Mouse (Mus musculus) midbrain, postnatal 0 days (tissue): ENCODE measurements around the gene I830077J02Rik. TPM values are rescaled to one million over a fixed set of nuclear protein-coding genes. Genes with fewer than 3 reads are reported as not detected.
A peak's percentile ranks its signal among the peaks of the same experiment; 100 is the strongest.

ENCODE experiments used
- ATAC-seq: fragments of 200-750 bp; cut with Nextera tagmentation; 2 replicates; pipeline ENCODE4 v1.8.0; 2017; ENCODE audit warnings: moderate number of reproducible peaks, mild to moderate bottlenecking, moderate TSS enrichment, moderate library complexity; ENCODE audit not compliant: low FRiP score
- DNase-seq: peaks from one replicate; pipeline ENCODE4 v3.0.0-alpha.2; 2015; ENCODE audit warnings: low spot score
- H3K27ac ChIP-seq: fragments of 300-500 bp; sonication (generic); 2 replicates; pipeline ENCODE4 v1.5.1; 2014; ENCODE audit warnings: low read depth, mild to moderate bottlenecking, low read length, mixed read lengths
- H3K27me3 ChIP-seq: fragments of 300-500 bp; sonication (generic); 2 replicates; pipeline ENCODE4 v1.6.1; 2014; ENCODE audit warnings: low read length, control low read depth, mixed read lengths; ENCODE audit not compliant: insufficient read depth
- H3K36me3 ChIP-seq: fragments of 300-500 bp; sonication (generic); 2 replicates; pipeline ENCODE4 v1.6.1; 2014; ENCODE audit warnings: low read length, control low read depth, mixed read lengths; ENCODE audit not compliant: insufficient read depth
- H3K4me1 ChIP-seq: fragments of 300-500 bp; sonication (generic); 2 replicates; pipeline ENCODE4 v1.6.1; 2014; ENCODE audit warnings: mild to moderate bottlenecking, control low read depth, antibody characterized with exemption, low read length, mixed read lengths; ENCODE audit not compliant: insufficient read depth
- H3K4me2 ChIP-seq: fragments of 300-500 bp; sonication (generic); 2 replicates; pipeline ENCODE4 v1.6.1; 2014; ENCODE audit warnings: low read depth, mild to moderate bottlenecking, low read length, mixed read lengths; ENCODE audit not compliant: poor library complexity, severe bottlenecking
- H3K4me3 ChIP-seq: fragments of 300-500 bp; sonication (generic); 2 replicates; pipeline ENCODE4 v1.5.1; 2014; ENCODE audit warnings: low read depth, mild to moderate bottlenecking, low read length, moderate library complexity
- H3K9ac ChIP-seq: fragments of 300-500 bp; sonication (generic); replicated peaks from 2 replicates; pipeline ENCODE4 v1.6.1; 2014; ENCODE audit warnings: mild to moderate bottlenecking, low read length, moderate library complexity, mixed read lengths; ENCODE audit not compliant: poor library complexity, severe bottlenecking
- H3K9me3 ChIP-seq: fragments of 300-500 bp; sonication (generic); 2 replicates; pipeline ENCODE4 v1.6.1; 2016; ENCODE audit warnings: low read length, control low read depth
- CTCF ChIP-seq: IDR thresholded peaks from 2 replicates; pipeline ENCODE4 v1.5.1; 2016; ENCODE audit warnings: antibody characterized with exemption, mild to moderate bottlenecking
- WGBS: fragments of 180-500 bp; shearing (Covaris S2); extraction: QIAGEN DNeasy Blood & Tissue Kit; methylation state at CpG from one replicate; pipeline ENCODE4 v1.1.7; 2014; 5-methylcytosine and 5-hydroxymethylcytosine counted together
- polyA plus RNA-seq: library from polyadenylated mRNA; unstranded; fragments of >200 nt; fragmentation: Nextera tagmentation; extraction: Ambion mirVana; gene quantifications from 2 replicates; pipeline ENCODE4 v1.2.1, GENCODE M21; 2015
- total RNA-seq: library from RNA; depleted of rRNA; stranded (reverse); fragments of >200 nt; gene quantifications from 2 replicates; pipeline ENCODE4 v1.2.3, GENCODE M21; 2014

I830077J02Rik gene
- total and polyA plus RNA-seq, 2 experiments from 2014 or later = 0.25 to 1.0 TPM

- TF ChIP-seq CTCF = no peak
- DNase-seq (no peak), ATAC-seq (no peak)
- whole genome bisulfite sequencing = 94% methylated on average over 4 of the region's 4 CpGs
- Histone ChIP-seq H3K4me3 (no peak overlapping the region), H3K9ac (no peak overlapping the region), H3K4me2 (no peak overlapping the region), H3K36me3 (peaks cover 5% of the 10 kb centered on the region; the same call in 1 of the 2 replicates), H3K27me3 (no peaks in the 10 kb centered on the region), H3K27ac (no peak overlapping the region), H3K4me1 (no peaks in the 10 kb centered on the region), H3K9me3 (no peaks in the 10 kb centered on the region)
These were observed 3.6 kb upstream of the I830077J02Rik start for GRCm38 (mm10) chr3:105936111-105936510.

- DNase-seq = peak; percentile 41
- ATAC-seq = no peak
- Histone ChIP-seq H3K36me3 (0 out of 2 replicates have a peak, but pooled peaks cover 2% of the 10 kb centered on the region), H3K4me2 (no peak overlapping the region), H3K4me1 (no peaks in the 10 kb centered on the region), H3K27ac (no peak overlapping the region), H3K9ac (no peak overlapping the region), H3K9me3 (no peaks in the 10 kb centered on the region), H3K4me3 (no peak overlapping the region), H3K27me3 (no peaks in the 10 kb centered on the region)
- 73% methylated on average over 5 of the region's 5 CpGs for WGBS
- no peak for TF ChIP-seq CTCF
These were observed 2.6 kb upstream of the I830077J02Rik start for GRCm38 (mm10) chr3:105935033-105935432.

GRCm38 (mm10) chr3:105933926-105934325 lies 1.5 kb upstream of the I830077J02Rik start:
- Histone ChIP-seq H3K9ac (no peak overlapping the region), H3K4me1 (no peaks in the 10 kb centered on the region), H3K27ac (no peak overlapping the region), H3K4me2 (no peak overlapping the region), H3K36me3 (0 out of 2 replicates have a peak, but pooled peaks cover 2% of the 10 kb centered on the region), H3K9me3 (no peaks in the 10 kb centered on the region), H3K4me3 (no peak overlapping the region), H3K27me3 (no peaks in the 10 kb centered on the region)
- ATAC-seq = no peak
- WGBS = 95% methylated on average over 6 of the region's 6 CpGs
- TF ChIP-seq CTCF = no peak
- DNase-seq = no peak

GRCm38 (mm10) chr3:105931095-105931494 lies 1.4 kb downstream of the I830077J02Rik start:
- Histone ChIP-seq H3K27ac (no peak overlapping the region), H3K9ac (no peak overlapping the region), H3K9me3 (no peaks in the 10 kb centered on the region), H3K4me3 (no peak overlapping the region), H3K4me1 (no peaks in the 10 kb centered on the region), H3K36me3 (no peaks in the 10 kb centered on the region), H3K27me3 (no peaks in the 10 kb centered on the region), H3K4me2 (no peak overlapping the region)
- no peak for TF ChIP-seq CTCF
- ATAC-seq = no peak
- no peak for DNase-seq
- WGBS = 83% methylated on average over 2 of the region's 2 CpGs

DNA sequence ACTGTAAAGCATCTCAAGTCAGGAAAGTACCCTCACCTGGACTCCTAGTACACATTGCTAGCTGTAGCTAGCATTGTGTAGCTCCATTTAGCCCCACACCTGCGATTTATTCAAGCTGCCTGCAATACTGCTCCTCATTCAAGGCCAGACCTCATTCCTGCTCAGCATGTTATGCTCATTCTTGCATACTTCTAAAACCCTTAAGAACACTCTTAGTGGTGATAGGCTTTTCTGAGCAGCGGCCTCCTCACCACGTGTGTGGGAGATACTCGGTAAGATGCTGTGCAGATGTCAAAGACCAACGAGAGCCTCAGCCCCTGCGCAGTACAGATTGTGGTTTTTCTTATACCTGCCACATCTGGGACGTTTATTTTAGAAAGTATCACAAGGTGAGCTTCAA lies 2.6 kb downstream of the I830077J02Rik start:
- no peak for ATAC-seq
- H3K9ac ChIP-seq = no peak overlapping the region
- H3K4me3 ChIP-seq = no peak overlapping the region
- WGBS = 84% methylated on average over 7 of the region's 7 CpGs
- H3K27ac ChIP-seq = no peak overlapping the region
- no peaks in the 10 kb centered on the region for H3K9me3 ChIP-seq
- no peaks in the 10 kb centered on the region for H3K4me1 ChIP-seq
- H3K27me3 ChIP-seq = no peaks in the 10 kb centered on the region
- TF ChIP-seq CTCF = no peak
- H3K4me2 ChIP-seq = no peak overlapping the region
- no peaks in the 10 kb centered on the region for H3K36me3 ChIP-seq
- DNase-seq = no peak

- H3K27me3 ChIP-seq = no peaks in the 10 kb centered on the region
- H3K4me3 ChIP-seq = no peak overlapping the region
- H3K36me3 ChIP-seq = no peaks in the 10 kb centered on the region
- WGBS = 87% methylated on average over 6 of the region's 6 CpGs
- no peak overlapping the region for H3K27ac ChIP-seq
- H3K4me1 ChIP-seq = no peaks in the 10 kb centered on the region
- ATAC-seq (no peak), DNase-seq (no peak)
- H3K4me2 ChIP-seq = no peak overlapping the region
- no peaks in the 10 kb centered on the region for H3K9me3 ChIP-seq
- TF ChIP-seq CTCF = no peak
- no peak overlapping the region for H3K9ac ChIP-seq
These were observed 3.7 kb downstream of the I830077J02Rik start for GRCm38 (mm10) chr3:105928781-105929180.
